Mouse (Mus musculus) brain, embryonic 14.5 days (tissue): ENCODE data around the gene Dnmt3a.

Experiments
- CTCF ChIP-seq: fragments of 200-500 bp; IDR thresholded peaks from 2 replicates; pipeline ENCODE4 v1.5.1; 2012; ENCODE audit warnings: inconsistent platforms, mild to moderate bottlenecking, moderate library complexity, borderline replicate concordance; ENCODE audit not compliant: insufficient read depth, insufficient read length; ENCODE audit errors: extremely low read depth
- POLR2A ChIP-seq: fragments of 200-500 bp; IDR thresholded peaks from 2 replicates; pipeline ENCODE4 v1.6.1; 2012; ENCODE audit warnings: mild to moderate bottlenecking, inconsistent platforms, borderline replicate concordance; ENCODE audit not compliant: poor library complexity, insufficient read depth, insufficient read length, severe bottlenecking; ENCODE audit errors: extremely low read depth

GRCm38 (mm10) chr12:3758127-3758526 is 47.7 kb upstream of the Dnmt3a start:
- TF ChIP-seq POLR2A (no peak), CTCF (no peak)
